Mouse (Mus musculus): ENCODE measurements around the gene Eif2d. TPM values are rescaled to one million over a fixed set of nuclear protein-coding genes. Genes with fewer than 3 reads are reported as not detected.
A peak's percentile ranks its signal among the peaks of the same experiment; 100 is the strongest.

The Eif2d gene
- polyA plus RNA-seq (2012; rRNA removed): 53.8 and 54.5 TPM in 2 replicates

DNA sequence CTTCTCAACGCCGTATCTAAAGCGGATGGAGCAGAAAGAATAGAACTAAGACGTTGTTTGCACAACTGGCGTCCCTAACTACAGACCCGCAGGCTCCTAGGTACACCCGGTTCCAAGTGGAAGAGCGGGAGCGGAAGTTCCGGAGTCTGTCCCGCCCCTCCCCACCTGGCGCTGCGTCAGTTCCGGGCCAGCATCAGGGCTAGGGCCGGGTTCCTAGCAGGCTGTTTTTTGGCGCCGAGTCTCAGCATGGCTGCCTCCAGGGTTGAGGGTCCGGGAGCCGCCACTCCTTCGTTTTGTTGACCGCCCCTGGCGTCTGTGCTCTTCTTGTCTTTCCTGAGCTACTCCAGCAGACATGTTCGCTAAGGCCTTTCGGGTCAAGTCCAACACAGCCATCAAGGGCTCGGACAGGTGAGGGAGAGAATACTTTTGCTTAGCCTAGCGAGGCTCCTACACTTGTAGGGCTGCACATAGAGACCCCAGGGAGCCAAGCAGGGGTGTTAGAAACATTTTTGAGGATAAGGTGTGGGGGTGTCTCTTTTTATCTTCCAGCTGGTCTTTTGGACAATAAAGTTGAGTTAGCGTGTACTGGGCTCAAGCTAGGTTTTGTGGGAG, at the start of gene Eif2d:
TSS of gene Eif2d (plus strand) at position 164 of the 612 bp plus-strand sequence.
- DNase-seq: peak; percentile 91
- peak within 1 kb of the TSS; percentile 82 for H3K4me3 ChIP-seq (replicated peaks; ENCODE audit: insufficient read depth, low read depth, low read length)
- H3K27me3 ChIP-seq (ENCODE audit: control insufficient read depth, insufficient read depth, low read length): no peaks in the 10 kb centered on the region
- H3K4me1 ChIP-seq (ENCODE audit: control insufficient read depth, insufficient read depth, low read length): no peaks in the 10 kb centered on the region; the same call in 1 of the 2 replicates
- H3K27ac ChIP-seq (ENCODE audit: insufficient read depth, low read length): 0 out of 2 replicates have a peak within 1 kb of the TSS, but pooled peaks have one; percentile 10
- TF ChIP-seq POLR2A (IDR thresholded peaks at IDR 0.05; ENCODE audit: borderline replicate concordance, insufficient read depth, low read length) (peak; percentile 91; the same call in 1 of the 2 replicates), CTCF (IDR thresholded peaks at IDR 0.05; ENCODE audit: borderline replicate concordance, insufficient read depth, low read depth, low read length) (no peak)
- WGBS: under 1% methylated on average over 27 of the region's 27 CpGs

DNA sequence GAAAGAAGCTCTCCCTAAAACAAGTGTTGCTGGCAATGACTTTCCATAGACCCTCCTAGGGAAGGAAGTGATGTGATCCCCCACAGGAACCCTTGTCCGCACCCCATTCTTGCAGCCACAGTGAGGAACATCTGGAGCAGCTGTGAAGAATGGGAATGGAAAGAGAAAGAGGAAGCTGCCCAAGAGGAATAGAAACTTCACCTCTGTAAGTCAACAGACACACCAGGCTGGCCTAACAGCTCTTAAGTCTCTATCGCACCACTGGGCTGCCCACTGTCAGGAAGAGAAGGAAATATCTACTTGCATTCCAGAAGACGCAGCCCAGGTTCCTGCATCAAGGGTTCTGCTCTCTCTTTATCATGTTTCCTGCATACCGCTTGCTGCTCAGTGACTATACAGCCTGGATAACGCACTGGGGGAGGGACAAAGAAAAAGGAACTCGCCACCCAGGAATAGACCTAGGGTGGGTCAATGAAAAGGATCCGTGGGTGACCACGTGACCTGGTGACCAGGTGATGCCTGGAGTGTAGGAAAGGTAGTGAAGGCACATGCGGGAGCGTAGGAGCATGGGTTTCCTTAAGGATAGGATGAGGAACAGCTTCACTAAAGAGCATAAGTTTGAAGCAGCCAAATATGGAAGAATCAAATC, 49.1 kb upstream of the Eif2d start:
- TF ChIP-seq POLR2A (IDR thresholded peaks at IDR 0.05; ENCODE audit: borderline replicate concordance, insufficient read depth, low read length): no peak
- no peak for TF ChIP-seq CTCF (IDR thresholded peaks at IDR 0.05; ENCODE audit: borderline replicate concordance, insufficient read depth, low read depth, low read length)
- Histone ChIP-seq H3K4me1 (ENCODE audit: control insufficient read depth, insufficient read depth, low read length) (no peaks in the 10 kb centered on the region), H3K4me3 (replicated peaks; ENCODE audit: insufficient read depth, low read depth, low read length) (no peak overlapping the region), H3K27ac (ENCODE audit: insufficient read depth, low read length) (no peak overlapping the region), H3K27me3 (ENCODE audit: control insufficient read depth, insufficient read depth, low read length) (no peaks in the 10 kb centered on the region)
- WGBS: 85% methylated on average over 10 of the region's 10 CpGs
- DNase-seq: no peak

DNA sequence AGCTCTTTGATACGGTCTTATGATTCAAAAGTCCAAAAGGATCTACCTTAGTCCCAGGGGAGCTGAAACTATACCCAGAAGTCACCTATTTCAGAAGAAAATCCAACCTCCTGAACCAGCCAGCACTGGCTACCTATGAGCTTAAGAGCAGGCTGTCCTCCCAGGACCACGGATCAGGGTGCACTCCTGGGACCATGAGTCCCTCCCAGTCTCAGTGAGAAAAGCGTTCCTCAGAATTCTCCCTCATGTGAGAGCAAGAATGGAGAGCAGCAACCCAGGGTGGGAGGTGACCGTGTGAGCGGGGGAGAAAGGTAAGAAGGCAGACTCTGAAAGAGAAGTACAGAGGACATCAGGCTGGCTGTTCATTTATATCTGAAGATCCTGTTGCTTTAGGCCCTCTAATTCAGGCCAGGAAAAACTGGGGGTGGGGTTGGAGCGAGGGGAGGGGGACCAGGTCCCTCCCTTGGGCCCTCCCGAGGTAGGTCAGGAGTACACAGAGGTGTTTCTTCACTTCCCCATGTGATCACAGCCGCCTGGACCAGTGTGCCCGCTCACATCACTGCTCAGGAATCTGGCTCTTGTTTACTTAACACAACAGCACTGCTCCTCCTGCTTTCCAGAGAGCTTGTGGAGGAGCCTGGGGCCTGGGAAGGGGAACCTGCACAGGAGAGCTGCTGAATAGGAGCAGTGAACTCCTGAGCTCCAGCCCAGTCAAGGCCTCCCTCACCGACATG, 45.2 kb upstream of the Eif2d start:
- no peaks in the 10 kb centered on the region for H3K27me3 ChIP-seq (ENCODE audit: control insufficient read depth, insufficient read depth, low read length)
- H3K4me1 ChIP-seq (ENCODE audit: control insufficient read depth, insufficient read depth, low read length): no peaks in the 10 kb centered on the region
- no peak for TF ChIP-seq CTCF (IDR thresholded peaks at IDR 0.05; ENCODE audit: borderline replicate concordance, insufficient read depth, low read depth, low read length)
- TF ChIP-seq POLR2A (IDR thresholded peaks at IDR 0.05; ENCODE audit: borderline replicate concordance, insufficient read depth, low read length): no peak
- no peak for DNase-seq
- H3K4me3 ChIP-seq (replicated peaks; ENCODE audit: insufficient read depth, low read depth, low read length): no peak overlapping the region
- H3K27ac ChIP-seq (ENCODE audit: insufficient read depth, low read length): no peak overlapping the region
- 72% methylated on average over 10 of the region's 10 CpGs for WGBS

DNA sequence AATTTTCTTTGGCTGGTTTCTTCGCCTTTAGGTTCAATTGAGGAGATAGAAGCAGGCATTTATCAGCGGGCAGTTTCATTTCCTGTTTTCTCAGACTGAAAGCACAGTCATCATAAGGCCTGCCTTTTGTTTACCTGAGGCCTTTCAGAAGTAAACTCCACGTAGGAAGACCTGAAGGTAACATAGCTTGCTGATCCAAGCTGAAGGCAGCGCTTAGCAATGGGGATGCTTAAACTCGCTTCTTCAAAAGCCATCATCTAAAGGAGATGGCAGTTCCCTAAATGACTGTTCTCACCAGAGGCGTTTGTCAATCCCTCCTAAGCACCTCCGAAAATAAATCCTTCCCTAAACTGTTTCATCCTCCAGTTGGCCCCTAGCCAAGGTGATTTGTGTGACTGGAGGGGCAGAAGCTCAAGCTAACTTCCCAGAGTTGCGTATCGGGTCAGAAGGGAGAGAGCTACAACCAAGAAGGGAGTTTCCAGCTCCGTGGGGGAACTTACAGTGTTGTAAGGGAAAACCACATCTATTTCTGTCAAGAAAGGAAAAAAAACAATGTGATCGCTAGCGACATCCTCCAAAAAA, 42.4 kb upstream of the Eif2d start:
- WGBS: 74% methylated on average over 12 of the region's 12 CpGs
- DNase-seq: no peak
- no peaks in the 10 kb centered on the region for H3K4me1 ChIP-seq (ENCODE audit: control insufficient read depth, insufficient read depth, low read length)

DNA sequence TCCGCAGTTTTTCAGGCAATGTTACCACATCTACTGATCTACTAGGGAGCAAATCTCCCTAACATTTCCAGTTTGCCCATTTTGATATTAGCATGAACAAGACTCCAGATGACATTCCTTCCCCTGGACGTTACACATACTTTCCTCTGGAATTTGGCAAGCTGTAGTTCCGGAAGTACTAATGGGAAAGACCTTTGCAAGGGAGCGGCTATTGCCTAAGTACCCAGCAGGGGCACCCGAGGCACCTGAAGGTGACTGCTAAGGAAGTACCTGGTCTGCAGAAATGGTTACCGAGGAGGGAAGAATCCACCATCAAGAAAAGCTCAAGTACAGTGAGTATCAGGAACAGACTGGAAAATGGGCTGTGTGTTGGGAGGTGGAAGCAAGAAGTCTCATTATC, 40.4 kb upstream of the Eif2d start:
- H3K27me3 ChIP-seq (ENCODE audit: control insufficient read depth, insufficient read depth, low read length): no peaks in the 10 kb centered on the region
- 51% methylated on average over 6 of the region's 6 CpGs for WGBS
- H3K4me1 ChIP-seq (ENCODE audit: control insufficient read depth, insufficient read depth, low read length): no peaks in the 10 kb centered on the region
- H3K4me3 ChIP-seq (replicated peaks; ENCODE audit: insufficient read depth, low read depth, low read length): no peak overlapping the region
- no peak for TF ChIP-seq CTCF (IDR thresholded peaks at IDR 0.05; ENCODE audit: borderline replicate concordance, insufficient read depth, low read depth, low read length)
- TF ChIP-seq POLR2A (IDR thresholded peaks at IDR 0.05; ENCODE audit: borderline replicate concordance, insufficient read depth, low read length): no peak
- no peak overlapping the region for H3K27ac ChIP-seq (ENCODE audit: insufficient read depth, low read length)
- DNase-seq: no peak

More for the DNA sequence above, 42.4 kb upstream of the Eif2d start:
- no peak overlapping the region for H3K27ac ChIP-seq (ENCODE audit: insufficient read depth, low read length)
- no peak for TF ChIP-seq CTCF (IDR thresholded peaks at IDR 0.05; ENCODE audit: borderline replicate concordance, insufficient read depth, low read depth, low read length)
- TF ChIP-seq POLR2A (IDR thresholded peaks at IDR 0.05; ENCODE audit: borderline replicate concordance, insufficient read depth, low read length): no peak
- H3K4me3 ChIP-seq (replicated peaks; ENCODE audit: insufficient read depth, low read depth, low read length): no peak overlapping the region
- H3K27me3 ChIP-seq (ENCODE audit: control insufficient read depth, insufficient read depth, low read length): no peaks in the 10 kb centered on the region

DNA sequence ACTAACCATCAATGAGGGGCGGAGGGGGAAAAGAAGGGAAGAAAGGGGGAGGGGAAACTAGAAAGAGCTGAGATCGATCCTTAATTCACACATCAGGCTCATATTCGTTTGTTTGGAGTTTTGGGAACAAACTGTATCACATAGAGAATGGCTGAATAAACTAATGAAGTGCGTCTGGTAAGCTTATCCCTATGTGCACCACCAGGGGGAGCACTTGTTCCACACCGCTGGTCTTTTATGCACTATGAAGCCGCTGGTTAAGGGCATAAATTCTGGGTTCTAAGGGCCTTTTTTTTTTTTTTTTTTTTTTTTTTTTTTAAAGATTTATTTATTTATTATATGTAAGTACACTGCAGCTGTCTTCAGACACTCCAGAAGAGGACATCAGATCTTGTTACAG, 37.0 kb upstream of the Eif2d start:
- 13% methylated on average over 6 of the region's 6 CpGs for WGBS
- TF ChIP-seq POLR2A (IDR thresholded peaks at IDR 0.05; ENCODE audit: borderline replicate concordance, insufficient read depth, low read length) (no peak), CTCF (IDR thresholded peaks at IDR 0.05; ENCODE audit: borderline replicate concordance, insufficient read depth, low read depth, low read length) (peak; percentile 90)
- Histone ChIP-seq H3K27me3 (ENCODE audit: control insufficient read depth, insufficient read depth, low read length) (no peaks in the 10 kb centered on the region), H3K4me3 (replicated peaks; ENCODE audit: insufficient read depth, low read depth, low read length) (no peak overlapping the region), H3K27ac (ENCODE audit: insufficient read depth, low read length) (no peak overlapping the region), H3K4me1 (ENCODE audit: control insufficient read depth, insufficient read depth, low read length) (no peaks in the 10 kb centered on the region)
- peak; percentile 63 to 65 for DNase-seq

DNA sequence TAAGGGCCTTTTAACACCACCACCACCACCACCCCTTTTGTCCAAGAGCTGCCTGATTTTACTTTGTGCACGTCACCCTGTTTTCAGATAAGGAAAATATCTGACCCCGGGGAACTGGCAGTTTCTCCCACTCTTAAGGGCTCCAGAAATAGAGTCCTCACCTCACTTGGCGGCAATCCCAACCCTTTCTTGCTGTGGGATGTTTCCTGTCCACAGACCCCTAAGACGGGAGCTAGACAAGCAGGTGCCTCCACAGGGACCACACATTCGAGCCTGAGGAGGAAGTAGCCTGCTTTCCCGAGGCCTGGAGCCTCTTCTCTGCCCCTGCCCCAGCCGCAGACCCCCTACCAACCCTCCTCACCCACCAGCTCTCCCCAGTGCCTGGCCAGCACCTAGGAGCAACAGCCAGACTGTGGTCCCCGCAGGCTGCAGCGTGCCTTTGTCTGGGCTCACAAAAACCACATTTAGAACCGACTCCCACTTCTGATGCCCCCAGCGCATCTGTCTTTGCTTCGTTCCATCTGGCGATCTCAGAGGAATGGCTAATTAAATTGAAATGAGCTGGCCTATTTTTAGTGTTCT, 36.5 kb upstream of the Eif2d start:
- Histone ChIP-seq H3K4me1 (ENCODE audit: control insufficient read depth, insufficient read depth, low read length) (no peaks in the 10 kb centered on the region), H3K27me3 (ENCODE audit: control insufficient read depth, insufficient read depth, low read length) (no peaks in the 10 kb centered on the region)
- TF ChIP-seq POLR2A (IDR thresholded peaks at IDR 0.05; ENCODE audit: borderline replicate concordance, insufficient read depth, low read length): no peak
- TF ChIP-seq CTCF (IDR thresholded peaks at IDR 0.05; ENCODE audit: borderline replicate concordance, insufficient read depth, low read depth, low read length): no peak

More for the DNA sequence above, 36.5 kb upstream of the Eif2d start:
- H3K27ac ChIP-seq (ENCODE audit: insufficient read depth, low read length): no peak overlapping the region
- WGBS: 36% methylated on average over 13 of the region's 13 CpGs
- no peak overlapping the region for H3K4me3 ChIP-seq (replicated peaks; ENCODE audit: insufficient read depth, low read depth, low read length)
- DNase-seq: peak; percentile 40 to 55
